Mouse (Mus musculus) duodenum, adult 2 months (tissue): ENCODE measurements around the gene Gpr158. TPM values are rescaled to one million over a fixed set of nuclear protein-coding genes. Genes with fewer than 3 reads are reported as not detected.

Experiments used
- polyA plus RNA-seq: library from polyadenylated mRNA; depleted of rRNA; stranded (reverse); fragments of >200 nt; gene quantifications from 2 replicates; pipeline ENCODE4 v1.2.3, GENCODE M21; 2012; ENCODE audit warnings: low replicate concordance; rRNA removed

The Gpr158 gene
- 0.02 TPM in 1 of 2 replicates, not detected in the other for polyA plus RNA-seq

GRCm38 (mm10) chr2:21367345-21368111 lies at the start of gene Gpr158:
Gene Gpr158 (plus strand): TSS chr2:21367542.

Other genes with a start within 250 kb of the Gpr158 start
- gene Enkur, start 162.2 kb upstream of the Gpr158 start, polyA plus RNA-seq = not detected in 2 replicates
- 0.39 and 0.84 TPM in 2 replicates for gene Thnsl1, start 161.8 kb upstream of the Gpr158 start, polyA plus RNA-seq